Mouse (Mus musculus): ENCODE measurements around the gene Trip12.

Gene Trip12

DNA sequence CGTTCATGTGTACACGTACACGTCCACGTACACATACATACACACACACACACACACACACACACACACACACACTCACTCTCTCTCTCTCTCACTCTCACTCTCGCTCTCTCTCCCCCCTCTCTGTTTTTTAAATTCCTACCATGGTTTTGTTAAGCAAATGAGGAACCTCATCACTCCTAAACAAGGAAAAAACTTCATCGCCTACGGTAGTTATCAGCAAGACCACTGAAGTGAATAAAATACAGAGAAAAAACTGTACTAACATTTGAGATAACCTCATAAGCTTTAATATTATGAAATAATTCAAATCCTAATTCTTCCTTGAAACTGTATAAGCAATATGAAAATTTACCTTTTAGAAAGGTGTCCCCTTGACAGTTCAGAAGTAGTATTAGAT lies 45.0 kb downstream of the Trip12 start:
- no peak for DNase-seq (ENCODE audit: low read depth, low spot score)

GRCm38 (mm10) chr1:84791393-84791792 lies 48.9 kb downstream of the Trip12 start:
- DNase-seq (ENCODE audit: low read depth, low spot score): no peak

GRCm38 (mm10) chr1:84780630-84781029 lies 59.7 kb downstream of the Trip12 start:
- no peak for DNase-seq (ENCODE audit: low read depth, low spot score)

GRCm38 (mm10) chr1:84777455-84777854 lies 62.9 kb downstream of the Trip12 start:
- no peak for DNase-seq (ENCODE audit: low read depth, low spot score)

- no peak for DNase-seq (ENCODE audit: low read depth, low spot score)
Measured at GRCm38 (mm10) chr1:84758843-84759242, 81.5 kb downstream of the Trip12 start.

DNA sequence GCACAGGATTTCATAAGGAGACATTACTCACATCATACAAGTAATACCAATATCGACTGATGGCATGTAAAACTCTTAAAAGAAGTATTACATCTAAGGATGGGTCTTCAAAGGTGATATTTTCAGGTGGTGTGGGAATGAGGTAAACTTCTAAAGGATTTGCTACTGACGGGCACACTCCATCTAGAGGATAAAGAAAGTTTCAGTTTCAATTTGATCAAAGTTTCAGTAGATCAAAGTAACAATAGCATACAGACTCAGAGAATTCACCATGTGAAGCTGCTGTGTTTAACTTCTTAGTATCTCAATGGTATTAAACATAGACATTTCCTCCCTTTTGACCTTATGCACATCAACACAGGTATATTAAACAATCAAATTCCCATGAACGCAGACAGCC lies 98.2 kb downstream of the Trip12 start:
- DNase-seq (ENCODE audit: low read depth, low spot score): no peak

GRCm38 (mm10) chr1:84740080-84740479 lies 100.2 kb downstream of the Trip12 start:
- no peak for DNase-seq (ENCODE audit: low read depth, low spot score)

DNA sequence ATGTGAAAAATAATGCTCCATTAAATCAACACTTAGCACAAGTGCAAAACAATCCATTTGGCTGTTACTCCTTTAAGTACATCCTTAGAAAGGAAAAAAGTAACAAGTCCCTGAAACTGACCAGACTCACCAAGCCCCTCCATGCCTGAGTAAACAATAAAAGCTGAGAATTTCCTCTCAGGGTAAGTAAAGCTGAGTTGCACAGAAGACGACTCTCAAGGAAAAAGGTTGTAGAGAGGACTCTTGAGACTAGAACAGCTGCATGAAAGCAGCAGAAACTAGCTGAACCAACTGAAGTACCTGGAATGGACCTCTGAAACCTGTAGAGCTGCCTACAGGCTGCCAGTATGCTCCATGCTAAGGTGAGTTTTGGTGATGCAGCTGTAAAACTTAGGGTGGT lies 103.2 kb downstream of the Trip12 start:
- no peak for DNase-seq (ENCODE audit: low read depth, low spot score)

GRCm38 (mm10) chr1:84733799-84734198 lies 106.5 kb downstream of the Trip12 start:
- peak; percentile 31 for DNase-seq (ENCODE audit: low read depth, low spot score)

- no peak for DNase-seq (ENCODE audit: low read depth, low spot score)
Measured at GRCm38 (mm10) chr1:84731763-84732162, 108.6 kb downstream of the Trip12 start.

DNA sequence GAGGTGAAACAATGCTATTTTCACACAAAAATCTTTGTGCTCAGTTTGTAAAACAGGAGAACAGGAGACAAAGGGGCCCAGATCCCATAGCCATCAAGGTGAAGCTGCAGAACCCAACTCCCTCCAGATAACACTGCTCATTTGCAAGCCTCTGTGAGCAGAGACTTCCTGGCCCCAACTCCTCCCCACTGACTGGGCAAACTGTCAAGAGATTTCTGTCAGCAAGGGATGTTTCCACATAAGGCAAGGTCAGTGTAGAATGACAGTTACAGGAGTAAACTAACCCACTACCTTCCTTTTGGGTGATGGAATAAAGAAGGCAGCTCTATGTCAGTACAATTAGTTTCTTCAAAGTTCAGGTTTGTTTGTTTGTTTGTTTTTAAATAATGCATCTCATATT lies 117.5 kb downstream of the Trip12 start:
- no peak for DNase-seq (ENCODE audit: low read depth, low spot score)

DNA sequence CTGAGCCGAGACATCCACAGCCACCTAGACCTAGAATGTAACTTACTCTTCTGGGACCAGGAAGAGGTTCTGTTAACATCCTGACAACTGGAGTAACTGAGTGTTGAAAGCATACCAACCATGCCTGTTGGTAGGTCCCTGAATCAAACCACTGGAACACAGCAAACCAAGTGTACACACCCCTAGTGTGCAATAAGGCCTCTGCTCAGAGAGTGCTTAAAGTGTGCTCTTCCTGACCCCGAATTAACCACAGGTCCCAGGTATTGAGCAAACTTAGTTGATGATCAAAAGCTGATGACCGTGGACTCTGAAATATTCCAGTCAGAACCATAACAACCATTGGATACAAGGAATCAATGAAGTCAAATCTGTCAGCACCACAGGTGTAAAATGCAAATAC lies 117.9 kb downstream of the Trip12 start:
- no peak for DNase-seq (ENCODE audit: low read depth, low spot score)

DNA sequence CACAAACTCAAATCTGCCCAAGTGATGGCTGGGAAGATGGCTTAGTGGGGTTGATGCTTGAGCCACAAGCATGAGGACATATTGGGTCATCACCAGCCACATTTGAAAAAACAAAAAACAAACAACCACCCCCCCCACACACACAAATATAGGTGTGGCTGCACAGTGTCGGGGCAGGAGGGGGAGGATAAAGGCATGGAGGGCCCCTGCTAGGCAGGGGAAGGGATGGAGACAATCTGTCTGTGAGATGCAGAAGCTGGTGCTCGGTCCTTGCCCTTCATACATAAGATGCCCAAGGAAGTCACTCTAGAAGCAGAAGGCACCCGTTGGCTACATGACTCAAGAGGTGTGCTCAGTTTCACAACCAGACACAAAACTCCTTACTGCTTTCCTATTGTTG lies 118.4 kb downstream of the Trip12 start:
- no peak for DNase-seq (ENCODE audit: low read depth, low spot score)

DNA sequence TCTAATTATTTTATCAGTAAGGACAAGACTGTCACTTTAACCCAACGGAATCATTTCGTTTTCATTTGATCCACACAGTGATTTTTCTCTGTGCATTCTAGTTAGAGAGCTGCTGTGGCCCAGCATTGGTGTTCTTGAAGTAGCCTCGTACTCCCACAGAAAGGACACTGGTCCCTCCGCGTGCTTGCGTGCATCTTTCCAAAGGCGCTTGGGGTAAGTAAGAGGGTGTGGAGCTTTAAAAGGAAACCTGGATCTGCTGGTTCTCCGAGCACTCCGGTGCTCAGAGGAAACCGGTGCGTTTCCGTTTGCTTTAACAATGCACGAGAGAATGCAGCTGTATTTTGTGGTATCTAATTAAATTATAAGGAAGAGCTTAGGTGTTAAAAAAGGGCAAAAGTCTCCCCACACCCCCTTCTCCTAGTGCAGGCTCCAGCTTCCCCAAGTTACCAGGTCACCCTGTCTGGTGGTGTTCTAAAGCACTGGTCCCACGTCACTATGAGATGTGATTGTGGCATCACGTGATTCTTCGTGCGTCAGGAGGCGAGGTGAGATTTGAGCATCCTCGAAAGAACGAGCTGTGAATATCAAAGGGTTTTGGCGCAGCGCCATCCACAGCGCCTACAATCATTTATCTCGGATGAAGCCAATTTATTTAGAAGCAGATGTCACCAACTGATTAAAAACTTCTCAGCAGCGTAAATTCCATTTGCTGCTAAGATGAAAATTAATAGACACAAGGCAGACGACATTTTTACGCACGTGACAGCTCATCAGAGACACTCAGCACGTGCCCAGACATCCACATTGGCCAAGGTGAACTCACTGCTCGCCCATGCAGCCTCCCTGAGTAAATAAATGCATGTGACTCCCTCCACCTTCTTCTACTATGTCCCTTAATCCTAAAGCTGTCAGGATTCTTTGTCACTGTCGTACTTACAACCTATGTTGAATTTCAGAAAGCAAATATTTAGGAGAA lies 130.2 kb downstream of the Trip12 start:
- no peak for DNase-seq (ENCODE audit: low read depth, low spot score)

DNA sequence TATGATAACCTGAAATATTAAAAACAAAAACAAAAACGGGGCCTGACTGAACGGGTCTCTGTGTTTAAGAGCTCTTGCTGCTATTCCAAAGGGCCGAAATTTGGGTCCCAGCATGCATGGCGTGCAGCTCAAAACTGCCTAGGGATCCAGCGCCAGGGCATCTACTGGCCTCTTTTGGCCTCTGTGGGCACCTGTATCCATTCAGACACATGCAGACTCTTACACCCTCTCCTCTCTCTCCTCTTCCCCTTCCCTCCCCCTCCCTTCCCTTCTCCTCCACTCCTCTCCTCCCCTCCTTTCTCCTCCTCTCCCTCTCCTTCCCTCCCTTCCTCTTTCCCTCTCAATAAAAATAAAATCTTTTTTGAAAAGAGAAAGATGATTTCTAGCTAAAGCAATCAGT lies 130.9 kb downstream of the Trip12 start:
- no peak for DNase-seq (ENCODE audit: low read depth, low spot score)

DNA sequence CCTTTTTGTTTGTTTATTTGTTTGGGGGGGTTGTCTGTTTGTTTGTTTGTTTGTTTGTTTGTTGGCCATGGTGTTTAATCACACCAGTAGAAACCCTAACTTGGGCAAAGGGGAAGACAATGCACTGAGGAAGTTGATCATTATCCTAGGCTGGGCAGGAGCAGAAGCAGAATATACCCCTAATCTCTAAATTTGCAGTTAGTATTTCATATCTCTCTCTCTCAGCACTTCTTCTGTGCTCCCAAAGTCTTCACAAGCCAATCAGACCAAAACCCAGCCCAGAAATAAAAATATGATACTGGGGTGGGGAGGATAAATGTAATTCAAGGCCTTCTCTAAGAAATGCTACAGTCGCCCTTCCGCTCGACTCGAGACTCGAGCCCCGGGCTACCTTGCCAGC lies 140.1 kb downstream of the Trip12 start:
- no peak for DNase-seq (ENCODE audit: low read depth, low spot score)

- DNase-seq (ENCODE audit: low read depth, low spot score): peak; percentile 79
Measured at GRCm38 (mm10) chr1:84697136-84697535, 143.2 kb downstream of the Trip12 start.

DNA sequence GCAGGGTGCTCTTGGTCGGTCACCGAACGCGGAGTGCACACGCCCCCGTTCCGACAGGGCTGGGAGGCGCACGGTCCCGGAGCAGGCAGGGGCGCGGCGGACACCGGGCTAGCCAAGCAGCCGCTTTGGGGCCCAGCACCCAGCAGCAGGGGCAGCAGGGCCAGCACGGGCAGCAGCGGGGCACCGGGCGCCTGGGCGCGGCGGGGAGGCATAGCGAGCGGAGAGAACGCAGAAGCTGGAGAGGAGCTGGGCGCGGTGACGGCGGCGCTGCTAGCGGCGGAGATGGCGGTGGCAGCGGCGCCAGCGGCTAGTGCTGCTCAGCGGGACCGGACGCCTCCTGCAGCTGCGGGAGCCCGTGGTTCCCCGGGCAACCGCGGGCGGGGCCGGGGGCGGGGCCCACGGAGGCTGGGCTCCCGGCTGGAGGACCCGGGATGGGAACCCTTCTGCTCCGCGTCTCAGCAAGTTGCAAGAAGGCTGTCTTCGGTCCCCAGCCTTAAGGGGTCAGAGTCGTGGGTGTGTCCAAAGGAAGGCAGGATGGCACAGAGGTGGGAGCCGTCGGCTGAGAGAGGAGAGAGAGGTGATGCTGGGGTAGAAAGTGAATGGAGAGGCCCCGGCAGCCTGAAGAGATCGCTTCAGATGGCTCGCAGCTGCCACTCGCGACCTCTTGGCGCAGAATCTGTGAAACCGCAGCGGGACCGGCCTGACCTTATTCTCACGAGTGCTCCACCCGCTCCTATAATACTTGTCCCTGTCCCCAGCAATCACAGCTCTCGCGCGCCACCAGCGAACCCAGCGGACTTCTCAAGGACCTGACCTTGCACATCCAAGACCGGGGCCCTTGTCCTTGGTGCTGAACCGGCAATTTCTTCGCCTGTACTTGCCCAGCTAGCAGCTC lies 144.6 kb downstream of the Trip12 start, which contains the start of gene Dner:
TSS of gene Dner (minus strand) at position 705 of the 895 bp plus-strand sequence.
- peak; percentile 90 for DNase-seq (ENCODE audit: low read depth, low spot score)

- DNase-seq (ENCODE audit: low read depth, low spot score): peak; percentile 25
Measured at GRCm38 (mm10) chr1:84694688-84695474, 145.4 kb downstream of the Trip12 start.

DNA sequence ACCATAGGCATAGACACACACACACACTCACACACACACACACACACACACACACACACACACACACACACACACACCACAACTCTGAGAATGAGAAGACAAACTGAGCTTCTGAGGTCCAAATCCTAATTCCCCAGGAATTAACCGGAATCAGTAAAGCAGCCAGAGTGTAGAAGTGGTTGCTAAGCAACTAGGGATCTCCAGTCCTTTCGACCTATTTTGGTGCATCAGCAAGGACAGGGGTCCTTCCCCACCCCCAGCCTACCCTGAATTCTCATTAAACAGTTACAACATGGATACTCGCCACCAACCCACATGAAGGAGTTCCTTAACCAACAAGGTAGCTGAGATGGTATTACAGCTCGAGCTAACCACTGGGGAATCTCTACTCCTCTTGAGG lies 162.4 kb downstream of the Trip12 start:
- DNase-seq (ENCODE audit: low read depth, low spot score): no peak

Measured in mesoderm, embryonic 11.5 days (tissue).